Mouse (Mus musculus) embryonic fibroblast, embryonic 13.5 days (primary cell): ENCODE measurements at regions not wholly inside any gene's neighbourhood (a gene's known extent, or its start where the extent isn't known, plus 50 kb on each side); places are given as distances from the start of the nearest gene placed in this dataset.
"Not testable (repeated sequence)": the region's sequence is repeated elsewhere in the genome, so short reads cannot be mapped to it uniquely, and the experiment has no call there.

Source experiments
- H3K27ac ChIP-seq: 2 replicates; pipeline ENCODE4 v1.5.1; 2012; ENCODE audit warnings: low read length, control low read depth, inconsistent platforms; ENCODE audit not compliant: insufficient read depth
- H3K4me1 ChIP-seq: 2 replicates; pipeline ENCODE4 v1.6.1; 2011; ENCODE audit warnings: low read length; ENCODE audit not compliant: control insufficient read depth, insufficient read depth
- H3K4me3 ChIP-seq: 2 replicates; pipeline ENCODE4 v1.5.1; 2011; ENCODE audit warnings: mild to moderate bottlenecking, control low read depth, low read length; ENCODE audit not compliant: insufficient read depth
- CTCF ChIP-seq: IDR thresholded peaks from 2 replicates; pipeline ENCODE4 v1.5.1; 2011; ENCODE audit warnings: mild to moderate bottlenecking, control low read depth, low read length, moderate library complexity, borderline replicate concordance; ENCODE audit not compliant: insufficient read depth
- POLR2A ChIP-seq: IDR thresholded peaks from 2 replicates; pipeline ENCODE4 v1.6.1; 2011; ENCODE audit warnings: low read depth, mild to moderate bottlenecking, control low read depth, low read length, moderate library complexity

DNA sequence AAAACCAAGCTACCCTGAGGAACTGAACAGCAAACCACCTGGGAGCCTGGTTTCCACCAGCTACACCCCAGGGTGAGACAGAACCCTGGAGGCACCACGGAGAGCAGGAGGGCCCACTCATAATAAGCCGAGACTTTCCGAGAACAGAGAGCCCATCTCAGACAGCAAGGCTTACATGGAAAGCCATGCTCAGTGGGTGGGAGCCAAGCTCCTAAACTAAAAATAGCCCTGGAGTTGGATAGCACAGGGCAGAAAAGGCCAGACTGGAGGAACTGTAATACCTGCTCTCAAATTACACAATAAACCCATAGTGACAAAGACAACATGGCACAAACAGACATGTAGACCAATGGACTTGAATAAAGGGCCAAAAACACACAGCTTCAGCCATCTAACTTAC lies 69.9 kb downstream of the Fbxo4 start:
- TF ChIP-seq POLR2A, result no peak
- TF ChIP-seq CTCF, result no peak
- Histone ChIP-seq H3K4me3 (no peak overlapping the region), H3K4me1 (peaks cover 8% of the 10 kb centered on the region), H3K27ac (no peak overlapping the region)

DNA sequence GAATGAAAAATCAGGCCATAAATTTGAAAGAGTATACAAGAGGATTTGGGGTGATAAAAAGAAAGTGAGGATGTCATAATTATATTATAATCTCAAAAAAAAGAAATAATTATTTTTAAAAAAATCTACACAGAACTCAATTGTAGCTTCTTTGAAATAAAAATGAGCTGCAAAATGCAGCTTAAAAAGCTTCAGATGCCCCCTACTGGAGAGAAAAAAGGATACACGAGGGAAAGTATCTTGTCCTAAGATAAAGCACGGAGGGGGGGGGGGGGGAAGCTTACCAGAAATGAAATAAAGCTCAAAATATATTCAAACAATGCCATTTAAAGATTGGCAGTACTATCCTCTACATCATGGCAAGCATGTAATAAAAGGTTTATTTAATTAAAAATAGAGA lies 70.7 kb downstream of the Fbxo4 start:
- TF ChIP-seq CTCF (no peak), POLR2A (no peak)
- no peak overlapping the region for H3K27ac ChIP-seq

DNA sequence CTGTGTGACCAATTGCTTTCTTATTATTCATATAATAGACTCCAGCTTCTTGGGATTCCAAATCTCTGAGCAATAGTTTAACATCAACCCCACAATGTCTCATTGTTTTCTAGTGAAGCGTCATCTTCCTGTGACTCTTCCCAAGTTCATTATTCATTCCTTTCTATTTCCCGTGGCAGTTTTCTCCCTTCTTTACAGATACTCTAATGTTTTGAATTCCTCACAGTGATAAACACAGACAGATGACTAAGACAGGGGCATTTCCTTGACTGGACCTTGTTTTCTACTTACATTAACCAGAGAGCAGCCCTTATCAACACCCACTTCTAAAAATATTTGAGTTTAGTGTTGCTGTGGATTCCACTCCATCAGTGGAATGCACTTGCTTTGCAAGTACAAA lies 73.8 kb downstream of the Fbxo4 start:
- peak overlapping the region; percentile 18; the same call in 1 of the 2 replicates for H3K27ac ChIP-seq
- H3K4me3 ChIP-seq, result no peak overlapping the region
- no peak for TF ChIP-seq POLR2A
- H3K4me1 ChIP-seq, result peaks cover 8% of the 10 kb centered on the region

More for the DNA sequence above, 70.7 kb downstream of the Fbxo4 start:
- H3K4me1 ChIP-seq, result peaks cover 8% of the 10 kb centered on the region
- H3K4me3 ChIP-seq, result no peak overlapping the region

DNA sequence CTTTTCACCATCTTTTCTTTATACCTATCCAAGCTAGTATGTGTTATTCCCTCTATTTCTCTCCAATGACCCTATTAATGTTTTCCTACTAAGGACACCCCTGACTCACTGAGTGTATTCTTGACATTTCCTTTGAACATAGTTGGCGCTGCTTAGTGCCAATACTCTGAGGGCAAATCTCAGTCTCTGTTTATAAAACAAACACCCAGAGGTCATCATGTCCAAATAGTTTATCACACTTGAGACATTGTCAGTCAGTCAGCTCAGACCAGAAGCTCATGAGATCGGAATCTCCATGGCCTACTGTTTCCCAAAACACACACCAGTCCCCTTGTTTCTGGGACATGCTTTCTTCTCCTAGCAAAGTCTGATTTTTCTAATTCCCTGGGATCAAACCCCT lies 100.9 kb downstream of the Fbxo4 start:
- H3K4me3 ChIP-seq, result no peak overlapping the region
- H3K27ac ChIP-seq, result 0 out of 2 replicates have a peak overlapping the region, but pooled peaks have one; percentile 24
- no peak for TF ChIP-seq POLR2A
- TF ChIP-seq CTCF, result no peak
- peaks cover 2% of the 10 kb centered on the region; the same call in 1 of the 2 replicates for H3K4me1 ChIP-seq

DNA sequence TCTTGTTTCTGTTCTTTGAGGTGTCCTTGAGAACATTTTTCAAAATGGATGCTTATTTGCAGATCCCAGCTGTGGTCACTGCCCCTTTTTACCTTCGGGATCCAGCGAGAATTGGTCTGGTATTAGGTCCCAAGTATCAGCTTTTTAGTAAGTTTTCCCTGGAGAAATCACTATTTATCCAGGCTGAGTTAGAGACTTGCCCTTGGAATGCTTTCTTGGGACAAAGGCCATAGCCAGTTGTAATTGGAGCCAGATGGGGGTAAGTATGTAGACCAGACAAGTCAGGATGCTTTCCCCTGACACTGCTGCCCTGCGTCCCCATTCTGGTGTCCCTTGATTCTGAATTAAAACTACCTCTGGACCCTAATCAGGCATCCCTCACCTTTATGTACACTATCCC lies 101.9 kb downstream of the Fbxo4 start:
- no peak overlapping the region for H3K27ac ChIP-seq
- H3K4me3 ChIP-seq, result no peak overlapping the region
- TF ChIP-seq POLR2A (no peak), CTCF (no peak)
- peaks cover 2% of the 10 kb centered on the region; the same call in 1 of the 2 replicates for H3K4me1 ChIP-seq

DNA sequence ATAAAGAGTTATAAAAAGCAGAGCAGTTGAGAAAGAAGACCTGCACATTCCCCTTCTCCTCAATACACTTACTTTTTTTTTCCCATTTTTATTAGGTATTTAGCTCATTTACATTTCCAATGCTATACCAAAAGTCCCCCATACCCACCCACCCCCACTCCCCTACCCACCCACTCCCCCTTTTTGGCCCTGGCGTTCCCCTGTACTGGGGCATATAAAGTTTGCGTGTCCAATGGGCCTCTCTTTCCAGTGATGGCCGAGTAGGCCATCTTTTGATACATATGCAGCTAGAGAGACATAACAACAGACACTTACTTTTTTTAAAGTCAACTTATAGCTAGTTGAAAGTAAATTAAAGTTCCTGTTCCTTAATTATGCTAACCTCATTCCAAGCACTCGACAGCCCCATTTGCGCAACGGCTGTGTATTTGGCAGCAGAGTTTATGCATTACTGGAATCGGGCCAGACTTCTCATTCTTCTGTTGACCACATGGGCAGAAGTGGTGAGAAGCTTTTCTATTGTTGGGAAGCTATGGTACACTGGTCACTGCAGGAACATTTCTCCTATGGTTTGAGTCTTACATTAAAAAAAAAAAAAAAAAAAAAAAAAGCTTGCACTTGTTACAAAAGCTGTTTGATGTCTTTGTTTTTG lies 104.0 kb downstream of the Fbxo4 start:
- not testable (repeated sequence) for H3K27ac ChIP-seq, H3K4me3 ChIP-seq, H3K4me1 ChIP-seq

DNA sequence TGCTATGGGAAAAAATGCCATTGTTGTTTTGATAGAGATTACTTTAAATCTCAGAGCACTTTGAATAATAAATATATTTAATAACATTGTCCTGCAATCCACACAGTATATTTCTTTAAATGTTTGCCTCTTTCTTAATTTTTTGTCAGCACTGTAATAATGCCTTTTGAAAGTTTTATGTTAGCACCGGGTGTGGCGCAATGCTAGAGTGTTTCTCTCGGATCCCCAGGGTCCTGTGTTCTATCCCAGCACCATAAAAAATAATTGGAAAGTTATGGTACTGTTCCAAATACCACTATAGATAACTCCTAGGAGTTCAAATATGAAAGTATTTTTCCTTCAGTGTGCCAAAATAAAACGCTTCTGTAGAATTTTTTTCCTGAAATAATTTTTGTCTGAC lies 147.6 kb downstream of the Fbxo4 start:
- Histone ChIP-seq H3K4me3 (no peak overlapping the region), H3K27ac (no peak overlapping the region)
- TF ChIP-seq CTCF, result no peak
- no peak for TF ChIP-seq POLR2A

DNA sequence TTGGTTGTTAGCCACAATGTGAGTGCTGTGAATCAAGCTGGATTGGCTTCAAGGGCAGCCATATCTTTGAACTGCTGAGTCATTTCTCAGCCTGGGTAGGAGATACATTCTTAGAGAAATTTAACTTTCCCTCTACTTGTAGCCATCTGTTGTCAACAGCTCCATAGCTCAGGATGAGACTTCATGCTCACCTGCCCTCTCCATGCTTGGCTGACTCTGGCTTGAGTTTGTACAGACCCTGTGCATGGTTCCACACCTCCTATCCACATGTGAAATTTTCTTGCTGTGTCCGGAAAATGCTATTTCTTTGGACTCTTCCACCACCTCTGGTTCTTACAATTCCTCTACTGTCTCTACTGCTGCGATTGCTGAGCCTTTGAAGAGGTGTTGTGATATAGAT lies 173.9 kb downstream of the Fbxo4 start:
- H3K27ac ChIP-seq, result no peak overlapping the region
- TF ChIP-seq CTCF (no peak), POLR2A (no peak)
- no peak overlapping the region for H3K4me3 ChIP-seq
- H3K4me1 ChIP-seq, result no peaks in the 10 kb centered on the region

More for the DNA sequence above, 147.6 kb downstream of the Fbxo4 start:
- no peaks in the 10 kb centered on the region for H3K4me1 ChIP-seq

DNA sequence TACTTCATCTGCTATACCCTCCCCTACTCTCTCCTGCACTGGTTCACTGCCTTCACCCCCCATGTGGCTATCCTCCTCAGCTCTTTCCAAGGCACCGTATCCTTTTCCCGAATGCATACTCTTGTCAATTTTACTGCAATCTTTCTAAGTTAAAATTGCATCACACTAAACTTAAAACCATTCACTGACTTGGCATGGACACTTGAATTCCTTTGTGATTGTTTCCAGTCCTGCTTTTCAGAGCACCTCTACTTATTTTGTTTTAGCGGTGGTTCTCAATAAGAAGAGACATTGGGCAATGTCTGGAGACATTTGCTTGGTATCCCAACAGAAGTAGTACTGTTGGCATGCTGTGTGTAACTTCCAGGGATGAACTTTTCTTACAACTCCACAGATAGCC lies 192.6 kb upstream of the Ghr start:
- H3K4me1 ChIP-seq, result no peaks in the 10 kb centered on the region

DNA sequence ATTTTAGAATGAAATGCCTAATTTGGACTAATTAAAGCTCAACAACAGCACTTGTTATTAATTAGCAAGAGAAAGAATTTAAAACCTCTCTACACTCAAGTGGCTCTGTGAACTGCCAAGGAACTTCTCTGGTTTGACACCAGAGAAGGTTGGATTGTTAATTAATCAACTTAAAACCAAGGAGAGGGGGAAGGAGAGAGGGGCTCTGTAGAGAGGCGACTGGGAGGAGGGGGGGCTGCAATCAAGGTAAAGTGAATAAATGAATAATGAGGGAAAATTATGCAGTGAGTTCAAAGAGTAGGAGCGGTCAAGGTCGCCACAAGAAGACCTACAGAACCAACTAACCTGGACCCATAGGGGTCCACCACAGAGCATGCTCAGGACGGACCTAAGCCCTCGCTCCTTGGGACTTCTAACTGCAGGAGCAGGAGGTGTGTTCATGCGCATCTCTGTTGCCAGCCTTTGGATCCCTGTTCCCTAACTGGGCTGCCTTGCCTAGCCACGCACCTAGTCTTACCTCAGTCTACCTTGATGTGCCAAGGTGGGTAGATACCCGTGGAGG lies 189.0 kb upstream of the Ghr start:
- TF ChIP-seq CTCF, result no peak
- TF ChIP-seq POLR2A, result no peak

More for the DNA sequence above, 192.6 kb upstream of the Ghr start:
- TF ChIP-seq POLR2A (no peak), CTCF (no peak)
- no peak overlapping the region for H3K4me3 ChIP-seq
- H3K27ac ChIP-seq, result peak overlapping the region; percentile 31; the same call in 1 of the 2 replicates

More for the DNA sequence above, 189.0 kb upstream of the Ghr start:
- H3K4me1 ChIP-seq, result no peaks in the 10 kb centered on the region
- no peak overlapping the region for H3K27ac ChIP-seq
- H3K4me3 ChIP-seq, result no peak overlapping the region
